Mouse (Mus musculus) heart, embryonic 11.5 days (tissue): ENCODE measurements around the gene Opa3. TPM values are rescaled to one million over a fixed set of nuclear protein-coding genes. Genes with fewer than 3 reads are reported as not detected.

Experiments
- ATAC-seq: fragments of 200-750 bp; cut with Nextera tagmentation; replicated peaks from 2 replicates; pipeline ENCODE4 v1.8.0; 2017; ENCODE audit warnings: moderate library complexity; ENCODE audit not compliant: insufficient number of reproducible peaks, low FRiP score, low TSS enrichment
- H3K27ac ChIP-seq: fragments of 300-500 bp; sonication (generic); 2 replicates; pipeline ENCODE4 v1.5.1; 2014; ENCODE audit warnings: mild to moderate bottlenecking, low read depth, low read length
- H3K27me3 ChIP-seq: fragments of 300-500 bp; sonication (generic); 2 replicates; pipeline ENCODE4 v1.6.1; 2014; ENCODE audit warnings: mild to moderate bottlenecking, low read length, mixed read lengths; ENCODE audit not compliant: control insufficient read depth, insufficient read depth
- H3K36me3 ChIP-seq: fragments of 300-500 bp; sonication (generic); 2 replicates; pipeline ENCODE4 v1.6.1; 2014; ENCODE audit warnings: mild to moderate bottlenecking, low read length, moderate library complexity, mixed read lengths; ENCODE audit not compliant: control insufficient read depth, insufficient read depth
- H3K4me1 ChIP-seq: fragments of 300-500 bp; sonication (generic); 2 replicates; pipeline ENCODE4 v1.6.1; 2014; ENCODE audit warnings: low read length; ENCODE audit not compliant: control insufficient read depth, insufficient read depth
- H3K4me2 ChIP-seq: fragments of 300-500 bp; sonication (generic); 2 replicates; pipeline ENCODE4 v1.6.1; 2014; ENCODE audit warnings: mild to moderate bottlenecking, moderate library complexity
- H3K4me3 ChIP-seq: fragments of 300-500 bp; sonication (generic); 2 replicates; pipeline ENCODE4 v1.5.1; 2014; ENCODE audit warnings: low read depth, low read length
- H3K9ac ChIP-seq: fragments of 300-500 bp; sonication (generic); 2 replicates; pipeline ENCODE4 v1.6.1; 2014; ENCODE audit warnings: mild to moderate bottlenecking, low read depth, low read length, moderate library complexity
- H3K9me3 ChIP-seq: fragments of 300-500 bp; sonication (generic); replicated peaks from 2 replicates; pipeline ENCODE4 v1.6.1; 2016; ENCODE audit warnings: low read length; ENCODE audit not compliant: control insufficient read depth
- WGBS: fragments of 180-500 bp; shearing (Covaris S2); extraction: QIAGEN DNeasy Blood & Tissue Kit; methylation state at CpG from one replicate; pipeline ENCODE4 v1.1.7; 2014; ENCODE audit not compliant: insufficient replicate concordance; 5-methylcytosine and 5-hydroxymethylcytosine counted together
- microRNA counts: library from miRNA; unstranded; fragments of <30 nt; microRNA quantifications from one replicate; lab custom pipeline; 2015
- microRNA-seq: library from miRNA; unstranded; fragments of <30 nt; microRNA quantifications from one replicate; pipeline ENCODE4, GENCODE M21; 2016; ENCODE audit warnings: borderline number of aligned reads
- polyA plus RNA-seq: library from polyadenylated mRNA; unstranded; fragments of >200 nt; fragmentation: Nextera tagmentation; extraction: Ambion mirVana; gene quantifications from 2 replicates; pipeline ENCODE4 v1.2.1, GENCODE M21; 2014

Opa3 gene
- polyA plus RNA-seq, 1 experiment from 2014 or later = 41.6 TPM

GRCm38 (mm10) chr7:19305413-19305735, 77.2 kb downstream of the Opa3 start:
- WGBS = 8% methylated on average over 6 of the region's 6 CpGs
- Histone ChIP-seq H3K27me3 (peaks cover 54% of the 10 kb centered on the region), H3K9ac (no peak overlapping the region), H3K36me3 (no peaks in the 10 kb centered on the region), H3K4me1 (peaks cover 34% of the 10 kb centered on the region), H3K4me2 (peak overlapping the region; percentile 67), H3K4me3 (no peak overlapping the region), H3K9me3 (no peaks in the 10 kb centered on the region), H3K27ac (no peak overlapping the region)
- no peak for ATAC-seq

MicroRNAs within 50 kb of the gene (microRNA counts, 519-probe panel; counts per million panel counts)
- 32.2 counts per million for microRNA mmu-miR-330 (lab: Ali Mortazavi, UCI)

Small RNAs within 50 kb of the gene (microRNA-seq; reads per million reads assigned to microRNA genes)
- gene Mir330 = 271 reads per million, percentile 74 among the genes with 10 or more reads in this experiment

Other genes starting within 250 kb of the Opa3 start
- gene Nanos2, start 240.9 kb upstream of the Opa3 start, polyA plus RNA-seq = not detected in 2 replicates
- gene Mypop, start 237.1 kb upstream of the Opa3 start, polyA plus RNA-seq = 2.1 and 2.2 TPM in 2 replicates
- gene Irf2bp1, start 224.3 kb upstream of the Opa3 start, polyA plus RNA-seq = 13.9 and 14.2 TPM in 2 replicates
- 0.59 TPM in 1 of 2 replicates, not detected in the other for gene Foxa3, start 204.8 kb upstream of the Opa3 start, polyA plus RNA-seq
- gene Sympk, start 204.0 kb upstream of the Opa3 start, polyA plus RNA-seq = 17.6 and 21.4 TPM in 2 replicates
- not detected in 2 replicates for gene Rsph6a, start 173.6 kb upstream of the Opa3 start, polyA plus RNA-seq
- gene Dmwd, start 152.1 kb upstream of the Opa3 start, polyA plus RNA-seq = 15.2 and 16.2 TPM in 2 replicates
- gene Dmpk, start 144.5 kb upstream of the Opa3 start, polyA plus RNA-seq = 17.0 and 17.7 TPM in 2 replicates
- gene Six5, start 133.7 kb upstream of the Opa3 start, polyA plus RNA-seq = 6.6 and 6.9 TPM in 2 replicates
- gene Gm4969, start 110.0 kb upstream of the Opa3 start, polyA plus RNA-seq = 2.2 and 2.7 TPM in 2 replicates
- 6.3 and 6.4 TPM in 2 replicates for gene Fbxo46, start 108.5 kb upstream of the Opa3 start, polyA plus RNA-seq
- 6.4 and 7.6 TPM in 2 replicates for gene Qpctl, start 79.0 kb upstream of the Opa3 start, polyA plus RNA-seq
- 120 and 125 TPM in 2 replicates for gene Snrpd2, start 78.6 kb upstream of the Opa3 start, polyA plus RNA-seq
- 9.0 and 10.8 TPM in 2 replicates for gene Gipr, start 62.2 kb upstream of the Opa3 start, polyA plus RNA-seq
- gene Eml2, start 51.9 kb upstream of the Opa3 start, polyA plus RNA-seq = 5.4 and 6.9 TPM in 2 replicates
- 1.3 and 1.4 TPM in 2 replicates for gene Gpr4, start 15.8 kb upstream of the Opa3 start, polyA plus RNA-seq
- gene Vasp, start 43.5 kb downstream of the Opa3 start, polyA plus RNA-seq = 61.9 and 102 TPM in 2 replicates
- gene Ppm1n, start 51.7 kb downstream of the Opa3 start, polyA plus RNA-seq = 0.34 TPM in 1 of 2 replicates, not detected in the other
- 25.3 and 31.2 TPM in 2 replicates for gene Rtn2, start 54.3 kb downstream of the Opa3 start, polyA plus RNA-seq
- gene Fosb, start 81.7 kb downstream of the Opa3 start, polyA plus RNA-seq = 0.11 and 0.17 TPM in 2 replicates
- 72.5 and 74.5 TPM in 2 replicates for gene Ercc1, start 116.4 kb downstream of the Opa3 start, polyA plus RNA-seq
- 17.6 and 18.9 TPM in 2 replicates for gene Cd3eap, start 131.1 kb downstream of the Opa3 start, polyA plus RNA-seq
- gene Ppp1r13l, start 131.4 kb downstream of the Opa3 start, polyA plus RNA-seq = 12.4 and 17.6 TPM in 2 replicates
- gene Ercc2, start 153.7 kb downstream of the Opa3 start, polyA plus RNA-seq = 6.1 and 6.6 TPM in 2 replicates
- gene Klc3, start 175.8 kb downstream of the Opa3 start, polyA plus RNA-seq = 2.2 and 3.7 TPM in 2 replicates
- gene Ckm, start 176.4 kb downstream of the Opa3 start, polyA plus RNA-seq = 11.0 and 13.3 TPM in 2 replicates
- gene Mark4, start 230.5 kb downstream of the Opa3 start, polyA plus RNA-seq = 8.0 and 9.7 TPM in 2 replicates
- 2.2 and 2.7 TPM in 2 replicates for gene Exoc3l2, start 235.0 kb downstream of the Opa3 start, polyA plus RNA-seq